Mouse (Mus musculus) kidney, postnatal 36 days (tissue): Measurements from ENCODE around the gene Sema5a.
"Not testable (repeated sequence)": the region's sequence is repeated elsewhere in the genome, so short reads cannot be mapped to it uniquely, and the experiment has no call there.

Source experiments
- DNase-seq, 2 experiments: peaks; one replicate each; pipeline ENCODE4 v3.0.0; 2021 to 2022; ENCODE audit warnings: mixed read lengths in 2 of 2

Sema5a gene

DNA sequence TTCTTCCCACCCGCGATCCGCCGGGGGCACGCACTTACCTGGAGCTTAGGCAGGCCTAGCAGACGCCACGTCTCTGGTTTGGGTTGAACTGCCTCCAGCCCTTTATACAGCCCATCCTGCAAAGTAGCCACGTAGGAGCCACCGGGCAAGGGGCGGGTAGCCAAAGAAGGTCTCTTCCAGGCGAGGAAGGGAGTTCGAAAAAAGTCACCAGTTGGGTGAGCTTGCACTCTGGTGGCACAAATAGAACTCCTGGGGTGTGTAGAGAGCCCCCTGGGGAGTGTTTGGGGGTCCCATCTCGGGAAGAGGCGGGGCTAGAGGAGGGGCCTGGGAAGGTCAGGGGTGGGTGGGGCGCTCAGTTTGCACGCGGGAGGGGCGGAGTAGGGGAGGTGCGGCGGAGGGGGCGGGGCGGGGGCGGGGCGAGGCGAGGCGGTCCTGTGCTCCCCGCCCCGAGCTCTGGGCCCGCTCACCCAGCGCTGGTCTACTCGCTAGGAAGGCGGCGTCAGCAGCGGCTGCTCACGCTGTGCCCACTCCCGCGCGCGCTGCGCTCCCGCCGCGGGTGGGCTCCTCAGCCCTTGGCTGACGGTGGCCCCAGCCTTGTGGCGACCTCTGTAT is at the start of gene Sema5a:
Gene Sema5a, plus strand, starts transcription at position 467 of the 612 bp plus-strand sequence.
- peak; percentile 81 to 86 for DNase-seq

DNA sequence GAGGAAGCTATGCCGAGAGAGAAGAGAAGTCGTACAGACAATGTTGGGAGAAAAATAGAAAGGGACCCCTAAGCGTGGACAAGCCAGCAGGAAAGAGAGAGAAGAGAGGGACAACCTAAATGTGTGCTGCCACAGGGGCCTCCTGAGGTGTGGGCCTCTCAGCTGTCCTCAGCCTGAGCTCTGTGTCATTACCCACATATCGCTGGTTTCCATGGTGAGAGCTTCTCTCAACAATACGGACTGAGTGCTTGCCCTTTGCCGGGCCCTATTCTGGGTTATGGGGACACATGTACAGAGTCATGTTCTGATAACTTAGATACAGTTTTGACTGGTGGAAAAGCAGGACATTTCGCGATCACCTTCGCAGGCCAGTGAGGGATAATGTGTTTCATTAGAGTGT is 46.5 kb upstream of the Sema5a start:
- DNase-seq = no peak

DNA sequence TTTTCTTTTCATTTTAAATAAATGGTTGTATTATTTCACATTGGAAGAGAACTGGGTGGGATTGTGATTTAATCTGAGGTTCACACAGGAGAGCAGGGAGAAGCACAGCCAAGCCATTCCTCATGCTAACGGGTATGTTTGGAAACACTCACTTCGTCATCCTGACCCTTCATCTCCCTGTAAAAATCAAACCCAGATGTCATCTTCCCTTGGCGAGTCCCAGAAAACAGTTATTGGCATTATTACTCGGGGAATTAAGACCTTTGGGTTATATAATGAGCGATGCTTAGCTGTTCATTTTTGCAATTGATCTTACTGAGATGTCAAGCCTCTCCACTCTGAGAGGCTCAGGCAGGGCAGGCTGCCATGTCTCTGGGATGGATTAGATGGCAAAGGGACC is 46.0 kb upstream of the Sema5a start:
- no peak for DNase-seq

DNA sequence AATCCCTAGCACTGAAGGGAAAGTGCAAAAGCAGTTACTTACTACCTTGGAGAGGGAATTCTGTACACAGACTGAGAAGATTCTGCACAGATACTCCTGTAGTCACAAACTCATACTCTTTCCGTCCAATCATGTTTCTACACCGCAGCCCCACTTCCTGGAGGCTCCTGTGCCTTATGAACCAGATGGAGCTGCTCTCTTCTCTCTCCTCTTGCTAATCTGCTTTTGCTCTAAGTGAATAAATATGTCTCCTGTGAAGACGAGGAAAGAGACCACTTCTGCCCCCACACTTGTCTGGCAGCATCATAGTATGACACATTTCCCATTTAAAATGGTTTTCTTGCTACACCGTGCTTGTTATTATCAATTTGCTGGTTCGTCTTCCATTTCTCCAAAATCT is 41.4 kb upstream of the Sema5a start:
- no peak for DNase-seq

DNA sequence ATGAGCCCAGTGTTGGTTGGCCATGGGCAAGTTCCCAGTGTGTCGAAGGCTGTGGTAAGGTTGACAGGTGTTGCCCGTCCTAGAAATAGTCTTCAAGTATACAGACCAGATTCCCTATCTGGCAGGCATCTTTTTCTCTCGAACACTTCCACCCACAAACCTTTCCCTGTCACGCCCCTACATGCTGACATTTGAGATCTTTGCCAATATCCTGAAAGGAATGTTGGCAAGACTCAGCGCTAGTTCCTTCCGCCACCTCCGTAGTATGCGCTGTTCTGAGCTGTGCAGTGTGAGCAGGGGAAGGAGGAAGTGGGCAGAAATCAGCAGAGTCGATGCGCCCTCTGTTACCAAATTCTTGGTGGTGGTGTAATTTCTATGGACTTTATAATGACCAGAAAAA is 39.7 kb upstream of the Sema5a start:
- DNase-seq = no peak

DNA sequence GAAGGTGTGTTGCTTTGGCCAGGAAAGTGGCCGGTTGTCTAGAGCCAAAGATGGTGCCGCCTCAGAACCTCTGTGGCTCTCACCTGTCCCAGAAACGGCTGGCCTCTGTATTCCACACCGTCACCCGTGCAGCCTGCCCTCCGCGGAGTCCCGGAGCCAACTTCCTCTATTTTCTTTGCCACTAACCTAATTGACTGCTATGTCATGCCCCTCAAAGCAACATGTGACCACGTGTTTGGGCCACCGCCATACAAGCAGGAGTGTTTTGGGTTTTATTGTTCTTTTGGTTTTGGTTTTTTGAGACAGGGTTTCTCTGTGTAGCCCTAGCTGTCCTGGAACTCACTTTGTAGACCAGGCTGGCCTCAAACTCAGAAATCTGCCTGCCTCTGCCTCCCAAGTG is 29.9 kb upstream of the Sema5a start:
- not testable (repeated sequence) for DNase-seq

DNA sequence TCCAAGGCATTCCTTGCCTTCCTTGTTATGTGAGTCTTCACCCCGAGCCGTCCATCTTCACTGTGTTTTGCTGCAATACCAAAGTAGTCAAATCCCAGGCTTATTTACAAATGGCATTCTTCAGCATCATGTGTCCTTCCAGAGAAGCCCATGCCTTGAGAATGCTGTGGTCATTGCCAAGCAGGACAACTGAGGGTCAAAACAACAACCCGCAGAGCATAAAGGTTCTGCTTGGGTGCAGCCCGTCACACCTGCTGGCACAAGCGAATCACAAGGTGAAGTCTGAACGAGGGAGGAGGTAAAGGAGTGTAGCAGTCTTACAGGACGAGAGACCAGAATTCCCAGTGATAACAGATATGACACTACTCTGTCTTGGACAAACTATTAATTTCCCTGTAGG is 21.6 kb upstream of the Sema5a start:
- DNase-seq = peak; percentile 73 to 86

DNA sequence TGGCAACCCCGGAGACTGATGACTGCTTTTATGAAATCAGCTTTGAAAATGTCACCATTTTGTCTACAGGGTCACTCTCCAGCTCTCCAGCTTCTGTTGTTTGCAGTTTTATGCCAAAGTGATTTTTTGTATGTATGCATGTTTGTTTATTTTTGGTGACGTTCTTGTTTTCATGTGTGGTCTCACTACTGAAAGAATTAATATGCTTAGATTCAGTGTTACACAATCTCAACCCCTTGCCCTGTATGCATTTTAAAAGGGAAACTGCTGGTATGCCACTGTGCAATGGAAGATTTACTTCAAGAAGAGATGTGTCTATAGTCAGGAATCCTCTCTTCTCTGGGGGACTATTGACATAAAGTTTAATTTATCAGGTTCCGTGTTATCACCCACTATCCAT is 19.2 kb upstream of the Sema5a start:
- DNase-seq = no peak

DNA sequence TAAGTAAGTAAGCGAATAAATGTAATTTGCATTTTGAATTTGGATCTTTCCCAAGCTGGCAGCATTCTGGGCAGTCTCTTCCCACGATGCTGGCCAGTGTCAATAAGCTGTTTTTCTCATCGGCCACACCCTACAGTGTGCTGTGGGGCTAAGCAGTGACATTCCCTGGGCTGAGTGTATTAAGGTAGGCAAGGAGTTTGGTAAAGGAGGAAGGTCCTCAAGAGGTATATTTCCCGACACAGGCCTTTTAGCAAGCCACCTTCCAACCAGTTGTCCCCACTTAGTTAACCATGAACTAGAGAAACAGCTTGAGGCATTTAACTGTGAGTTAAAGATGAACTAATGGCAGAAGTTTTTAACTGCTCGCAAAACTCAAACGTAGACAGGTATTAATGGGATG is 18.2 kb upstream of the Sema5a start:
- peak; percentile 37 to 80 for DNase-seq

DNA sequence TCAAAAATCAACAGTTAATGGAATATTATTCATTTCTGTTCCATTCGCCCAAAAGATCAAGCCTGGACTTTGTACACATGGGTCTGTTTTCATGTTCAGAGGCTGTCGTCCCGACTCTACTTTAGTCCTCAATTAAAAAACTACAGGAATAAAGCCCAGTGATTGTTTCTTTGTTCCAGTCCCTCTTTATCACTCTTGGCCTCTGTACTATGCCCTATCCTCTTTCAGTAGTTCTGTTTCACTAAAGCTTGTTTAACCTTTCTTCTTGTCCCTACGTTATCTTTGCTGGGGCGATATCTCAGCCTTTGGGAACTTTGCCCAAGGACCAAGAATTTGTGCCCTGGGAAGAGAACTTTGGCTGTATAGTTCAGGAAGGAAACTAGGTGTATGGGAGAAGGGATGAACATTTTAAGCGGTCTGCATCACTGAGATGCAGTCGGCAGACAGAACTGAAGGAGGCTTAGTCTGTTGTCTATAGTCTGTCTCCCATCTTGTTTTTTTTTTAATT is 17.7 kb upstream of the Sema5a start:
- DNase-seq = no peak

DNA sequence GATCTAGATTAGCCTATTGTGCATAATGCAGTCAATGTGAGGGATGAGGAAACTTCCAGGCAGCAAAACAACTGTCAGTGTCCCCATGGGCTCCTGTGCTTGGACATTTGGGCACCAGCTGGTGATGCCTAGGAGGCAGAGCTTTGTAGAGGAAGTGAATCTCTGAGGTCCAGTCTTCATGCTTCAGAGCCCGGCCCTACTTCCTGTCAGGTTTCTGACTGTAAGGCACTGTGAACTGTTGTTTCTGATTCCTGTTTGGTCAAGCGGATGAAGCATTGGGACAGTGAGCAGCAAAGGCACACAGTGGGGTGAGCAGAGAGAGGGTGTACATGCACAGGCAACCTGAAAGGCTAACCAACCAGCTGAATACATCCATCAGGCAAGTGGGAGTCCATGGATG is 14.5 kb upstream of the Sema5a start:
- DNase-seq = no peak

DNA sequence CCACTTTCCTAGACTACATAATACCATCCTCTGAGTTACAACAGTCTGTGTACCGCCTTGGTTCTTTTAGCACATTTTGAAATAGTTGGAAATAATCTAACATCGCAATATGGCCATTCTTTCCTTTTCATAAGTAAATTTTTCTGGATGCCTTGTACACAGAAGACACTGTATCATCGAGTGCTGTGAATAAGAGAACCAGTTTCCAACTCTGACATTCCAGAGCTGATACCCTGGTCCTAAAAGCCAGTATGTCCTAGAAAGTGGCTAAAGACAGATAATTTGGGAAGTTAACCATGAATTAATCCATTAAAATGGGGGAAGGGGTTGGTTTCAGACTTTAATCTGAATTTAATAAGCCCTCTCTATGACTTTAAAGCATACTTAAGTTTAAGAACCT is 12.4 kb upstream of the Sema5a start:
- DNase-seq = no peak

DNA sequence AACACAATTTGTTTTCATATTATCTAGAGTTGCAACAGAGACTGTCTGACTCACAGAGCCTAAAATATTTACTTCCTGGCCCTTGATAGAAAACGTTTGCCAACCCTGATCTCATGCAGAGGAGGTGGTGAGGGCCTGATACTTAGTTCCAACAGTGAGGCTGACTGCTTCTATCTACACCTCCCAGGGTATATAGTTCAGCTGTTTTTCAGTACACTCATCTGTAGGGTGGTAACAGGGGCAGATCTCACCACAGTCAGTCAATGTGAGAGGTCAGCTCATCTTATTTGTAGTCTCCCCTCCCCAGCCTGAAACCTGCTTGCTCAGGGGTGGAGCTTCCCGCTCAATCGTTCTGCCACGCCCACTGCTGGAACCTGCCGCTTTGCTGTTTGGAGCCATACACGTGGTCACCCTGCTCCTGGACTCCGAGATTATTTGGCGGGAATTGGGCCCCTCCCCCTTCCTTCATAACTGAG is 11.9 kb upstream of the Sema5a start:
- peak; percentile 44 to 46 for DNase-seq

DNA sequence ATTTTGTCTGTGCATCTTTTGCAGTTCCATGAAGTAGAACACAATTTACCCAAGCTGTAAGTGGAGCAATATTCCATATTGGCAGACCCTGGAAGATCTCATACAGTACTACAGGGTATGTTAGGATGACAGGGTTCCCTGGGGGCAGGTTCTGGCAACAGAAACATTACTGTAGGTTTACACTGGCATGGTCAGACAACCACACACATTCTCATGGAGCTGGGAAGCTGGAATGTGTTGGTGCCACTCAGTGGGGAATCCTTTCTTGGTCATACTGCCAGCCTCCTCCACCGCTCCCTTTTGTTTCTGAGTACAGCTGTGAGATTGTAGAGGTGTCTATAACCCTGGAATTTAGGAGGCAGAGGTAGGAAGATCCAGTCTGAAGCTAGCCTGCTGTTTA is 11.2 kb upstream of the Sema5a start:
- DNase-seq = no peak

DNA sequence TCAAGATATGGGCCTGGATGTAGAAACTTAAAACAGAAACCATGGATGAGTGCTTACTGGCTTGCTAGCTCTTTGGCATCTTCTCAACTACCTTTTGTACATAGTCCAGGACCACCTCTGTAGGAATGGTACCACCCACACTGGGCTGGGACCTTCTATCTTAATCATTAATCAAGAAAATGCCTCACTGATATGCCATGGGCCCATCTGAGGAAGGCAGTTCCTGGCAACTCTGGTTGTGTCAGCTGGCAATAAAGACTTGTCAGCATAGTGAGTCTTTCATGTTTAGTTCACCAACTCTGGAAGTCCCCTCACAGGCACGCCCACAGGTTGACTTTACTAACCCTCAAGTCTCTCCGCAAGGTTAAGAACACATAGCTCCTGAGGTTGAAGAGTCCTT is 5.5 kb upstream of the Sema5a start:
- DNase-seq = peak; percentile 32 to 68

DNA sequence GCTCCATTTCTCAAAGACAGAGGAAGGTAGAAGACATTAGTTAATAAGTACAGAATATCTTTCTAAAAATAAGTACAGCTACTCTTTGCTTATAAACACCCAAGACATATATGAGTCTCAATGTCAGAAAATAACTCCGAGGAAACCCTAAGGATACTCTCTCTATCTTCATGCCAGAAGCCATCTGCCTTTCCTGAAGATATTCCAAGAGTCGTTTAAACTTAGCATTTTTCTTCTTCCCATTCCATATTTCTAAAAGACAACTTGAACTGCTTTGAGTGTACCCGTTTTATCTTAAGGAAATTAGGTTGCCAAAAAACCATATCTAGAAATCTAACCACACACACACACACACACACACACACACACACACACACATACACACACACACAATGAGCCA is 4.5 kb upstream of the Sema5a start:
- DNase-seq = no peak

DNA sequence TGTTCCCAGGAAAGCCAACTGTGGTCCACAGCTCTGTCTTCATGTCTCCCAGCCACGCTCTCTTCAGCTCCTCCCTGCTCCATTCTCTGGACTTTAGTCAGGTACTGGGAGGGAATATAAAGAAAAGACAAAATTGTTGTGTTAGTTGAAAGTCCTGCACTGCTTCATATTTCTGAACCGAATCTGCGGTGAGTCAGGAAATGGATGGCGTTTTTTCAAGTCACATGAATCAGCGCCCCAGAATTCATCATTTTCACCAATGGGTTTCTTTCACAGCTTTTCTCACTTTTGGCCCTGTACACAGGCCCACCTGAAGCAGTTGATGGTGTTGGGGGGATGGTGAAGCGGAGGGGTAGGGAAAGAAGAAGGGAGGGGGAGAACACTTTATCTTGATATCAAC is 2.9 kb upstream of the Sema5a start:
- no peak for DNase-seq

DNA sequence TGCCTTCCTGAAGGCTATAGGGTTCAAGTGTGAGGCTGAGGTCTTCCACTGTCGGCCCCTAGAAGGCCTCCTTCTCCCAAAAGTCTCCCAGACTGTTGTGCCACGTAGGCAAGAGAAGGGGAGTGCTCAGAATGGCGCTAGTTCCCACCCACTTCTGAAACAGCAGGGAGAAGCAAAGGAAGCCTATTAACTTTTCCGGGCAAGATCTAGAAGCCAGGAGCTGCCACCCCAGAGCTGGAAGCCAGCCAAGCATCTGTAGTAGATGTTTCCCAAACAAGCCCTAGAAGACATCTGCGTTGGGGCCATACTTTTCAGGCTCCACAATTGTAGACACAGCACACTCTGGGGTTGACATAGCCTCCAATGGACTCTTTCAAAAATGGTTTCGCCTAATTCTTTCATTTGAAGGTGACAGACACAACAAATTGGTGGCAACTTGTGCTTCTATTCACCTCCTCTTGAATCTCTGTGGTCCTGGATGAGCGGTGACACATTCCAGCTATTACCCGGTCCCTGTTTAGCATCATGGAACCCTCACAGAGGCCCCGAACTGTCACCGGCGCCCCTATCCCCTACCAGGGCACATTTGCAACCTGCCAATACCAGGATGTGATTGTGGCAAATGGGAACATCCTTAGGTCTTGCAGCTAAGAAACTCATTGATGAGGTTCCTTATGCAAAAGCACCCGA is 1.4 kb upstream of the Sema5a start:
- peak; percentile 77 to 86 for DNase-seq

DNA sequence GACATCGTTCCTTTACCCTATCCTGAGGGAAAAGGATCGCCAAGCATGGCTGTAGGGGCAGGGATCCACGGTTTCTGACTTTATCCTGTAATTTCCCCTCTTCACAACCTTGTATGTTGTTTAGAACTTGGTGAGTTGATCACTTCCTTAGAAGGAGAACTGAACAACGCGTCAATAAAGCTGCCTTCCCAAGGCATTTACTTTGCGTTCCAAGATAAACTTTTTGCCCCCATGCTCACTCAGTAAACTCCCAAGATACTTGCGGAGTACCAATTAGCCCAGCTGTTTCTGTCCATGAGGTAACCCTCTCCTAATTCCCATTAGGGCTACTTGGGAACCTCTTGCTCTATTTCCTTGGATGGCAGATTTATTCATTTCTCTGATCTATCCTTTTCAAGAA is 786 bp upstream of the Sema5a start:
- DNase-seq = no peak

DNA sequence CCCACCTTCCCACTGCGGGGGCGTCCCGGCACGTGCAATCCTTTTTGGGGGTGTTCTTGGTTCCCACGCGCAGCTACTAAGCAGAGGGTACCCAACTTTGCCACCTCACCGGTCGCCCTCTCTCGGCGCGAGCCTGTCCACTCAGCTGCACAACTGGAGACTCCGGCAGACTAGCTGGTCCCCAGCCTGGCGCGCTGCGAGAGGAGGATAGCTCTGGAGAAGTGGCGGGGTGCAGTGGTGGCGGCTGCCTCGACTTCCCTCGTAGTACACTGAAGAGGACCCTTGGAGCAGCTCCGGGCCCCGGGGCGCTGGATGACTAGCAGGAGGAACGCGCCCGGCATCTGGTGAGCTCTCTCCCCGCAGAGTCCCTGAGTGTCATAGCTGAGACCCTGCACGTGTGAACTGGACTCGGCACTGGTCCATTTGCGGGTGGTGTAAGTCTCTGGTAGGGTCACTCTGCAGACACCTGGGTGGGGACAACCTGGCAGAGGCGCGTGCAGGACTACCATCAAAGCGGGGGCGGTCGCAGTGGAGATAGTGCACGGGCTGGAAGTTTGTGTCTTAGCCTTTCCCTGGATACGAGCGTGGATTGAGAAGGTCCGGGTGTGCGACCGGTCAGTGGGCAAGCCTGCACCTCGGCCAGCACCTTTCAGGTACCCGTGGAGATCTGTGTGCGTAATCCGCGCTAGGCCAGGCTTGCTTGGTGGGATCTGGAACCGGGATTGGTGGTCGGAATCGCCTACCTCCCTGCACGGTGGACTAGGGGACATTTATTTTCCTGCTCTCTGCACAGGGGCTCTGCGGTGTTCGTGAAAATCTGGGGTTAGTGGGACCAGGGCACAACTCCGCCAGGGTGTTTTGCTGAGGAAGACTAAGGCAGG is 586 bp downstream of the Sema5a start:
- peak; percentile 48 to 65 for DNase-seq

DNA sequence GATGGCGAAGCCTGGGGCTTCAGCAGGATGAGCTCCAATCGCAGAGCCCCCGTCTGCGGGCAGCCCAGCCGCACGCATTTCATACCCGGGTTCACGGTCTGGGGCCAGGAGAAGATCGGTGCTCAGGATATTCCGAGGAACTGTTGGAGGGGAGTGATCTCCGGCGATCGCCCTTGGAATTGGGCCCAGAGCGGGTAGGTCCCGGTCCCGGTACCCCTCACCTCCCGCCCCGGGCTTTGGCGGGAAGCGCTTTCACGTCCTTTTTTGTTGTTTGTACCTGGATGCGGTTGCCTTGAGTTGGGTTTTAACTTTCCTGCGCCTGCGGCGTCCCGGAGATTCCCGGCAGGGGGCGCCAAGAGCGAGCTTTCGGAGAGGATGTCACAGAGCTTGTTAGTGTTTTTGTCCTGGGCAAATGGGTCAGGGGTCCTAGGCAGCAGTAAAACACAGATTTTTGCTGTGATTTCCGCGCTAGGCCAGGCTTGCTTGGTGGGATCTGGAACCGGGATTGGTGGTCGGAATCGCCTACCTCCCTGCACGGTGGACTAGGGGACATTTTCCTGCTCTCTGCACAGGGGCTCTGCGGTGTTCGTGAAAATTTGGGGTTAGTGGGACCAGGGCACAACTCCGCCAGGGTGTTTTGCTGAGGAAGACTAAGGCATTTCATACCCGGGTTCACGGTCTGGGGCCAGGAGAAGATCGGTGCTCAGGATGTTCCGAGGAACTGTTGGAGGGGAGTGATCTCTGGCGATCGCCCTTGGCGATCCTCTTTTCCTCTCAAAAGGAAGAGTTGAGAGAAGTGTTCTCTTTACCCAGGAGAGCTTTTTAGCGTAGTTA is 1.4 kb downstream of the Sema5a start:
- peak; percentile 87 to 94 for DNase-seq

DNA sequence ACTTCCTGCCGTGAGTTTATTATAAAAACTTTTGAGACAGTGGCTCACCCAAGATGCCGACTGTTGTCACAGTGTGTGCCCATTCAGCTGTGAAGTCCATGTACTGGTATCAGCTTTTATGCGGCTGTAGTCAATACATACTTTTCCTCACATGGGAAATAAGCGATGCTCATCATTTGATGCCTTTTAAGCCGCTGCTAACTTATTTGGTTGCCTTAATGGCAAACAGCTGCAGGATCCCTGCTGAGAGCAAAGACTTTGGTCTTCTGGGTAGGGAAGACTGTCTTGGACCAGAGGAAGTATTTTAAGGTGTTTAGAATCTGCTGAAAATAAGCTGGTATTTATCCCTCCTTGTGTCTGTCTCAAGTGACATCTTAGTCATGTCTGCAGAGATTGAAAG is 2.7 kb downstream of the Sema5a start:
- DNase-seq = no peak

DNA sequence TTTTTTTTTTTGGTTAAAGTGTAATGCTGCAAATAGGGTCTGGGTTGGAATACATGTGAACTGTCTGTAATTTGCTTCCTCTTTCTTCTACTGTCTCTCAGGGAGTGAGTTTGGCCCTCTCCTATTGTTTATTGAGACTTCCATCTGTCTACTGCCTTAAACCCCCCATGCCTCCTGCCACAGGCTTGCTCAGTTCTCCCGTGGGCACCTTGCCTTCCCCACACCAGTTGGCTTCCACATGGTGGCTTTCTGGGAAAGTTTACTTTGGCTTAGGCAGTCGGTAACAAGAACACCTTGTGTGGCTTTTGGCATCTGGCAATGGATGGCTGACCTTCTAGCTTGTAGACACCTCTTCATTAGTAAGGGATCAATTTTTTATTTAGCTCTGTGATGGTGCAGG is 10.2 kb downstream of the Sema5a start:
- no peak for DNase-seq
